Mouse (Mus musculus) cerebellum, postnatal 10 days (tissue): ENCODE results near the gene Ptprh.
A peak's percentile ranks its signal among the peaks of the same experiment; 100 is the strongest.

ENCODE experiments used
- DNase-seq, 2 experiments: peaks; one replicate each; pipeline ENCODE4 v3.0.0; 2021; ENCODE audit warnings: mixed read lengths in 2 of 2

The Ptprh gene

DNA sequence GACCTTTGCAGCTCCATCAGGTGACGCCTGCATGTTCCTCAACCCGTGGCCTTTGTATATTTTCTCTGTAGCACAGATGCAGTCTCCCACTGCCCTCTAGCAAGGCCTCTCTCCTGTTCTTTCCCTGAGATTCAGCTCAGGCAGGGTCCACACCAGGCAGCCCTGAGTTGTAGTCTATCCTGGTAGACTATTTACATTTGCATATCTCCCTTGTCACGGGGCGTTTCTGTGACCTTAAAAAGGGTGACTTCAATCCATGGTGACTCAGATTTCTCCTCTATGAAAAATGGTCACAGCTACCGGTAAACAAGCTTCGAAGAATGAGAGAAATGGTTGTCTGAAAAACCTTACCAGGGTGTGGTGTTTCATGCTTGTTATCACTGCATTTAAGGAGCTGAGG lies at the start of gene Ptprh:
Ptprh (minus strand) TSS at position 169 of the 400 bp plus-strand sequence.
- DNase-seq: no peak

DNA sequence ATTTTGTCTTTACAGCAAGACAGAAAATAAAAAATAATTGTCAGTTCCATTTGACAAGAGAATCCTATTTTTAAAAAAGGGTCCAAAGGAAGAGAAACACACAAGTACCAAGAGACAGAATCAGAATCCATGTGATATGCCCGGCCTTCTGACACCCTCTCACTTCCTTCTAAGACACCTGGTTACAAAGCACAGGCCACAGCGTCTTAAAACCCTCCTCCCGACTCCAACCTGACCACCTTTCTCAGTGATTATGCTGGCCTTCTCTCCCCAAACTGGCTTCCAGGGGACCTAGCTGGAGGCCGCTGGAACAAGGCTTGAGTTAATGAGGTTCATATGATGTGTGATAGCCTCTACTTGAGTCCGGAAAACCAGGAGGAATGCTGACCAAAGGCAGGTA lies 49.5 kb upstream of the Ptprh start:
- no peak for DNase-seq

DNA sequence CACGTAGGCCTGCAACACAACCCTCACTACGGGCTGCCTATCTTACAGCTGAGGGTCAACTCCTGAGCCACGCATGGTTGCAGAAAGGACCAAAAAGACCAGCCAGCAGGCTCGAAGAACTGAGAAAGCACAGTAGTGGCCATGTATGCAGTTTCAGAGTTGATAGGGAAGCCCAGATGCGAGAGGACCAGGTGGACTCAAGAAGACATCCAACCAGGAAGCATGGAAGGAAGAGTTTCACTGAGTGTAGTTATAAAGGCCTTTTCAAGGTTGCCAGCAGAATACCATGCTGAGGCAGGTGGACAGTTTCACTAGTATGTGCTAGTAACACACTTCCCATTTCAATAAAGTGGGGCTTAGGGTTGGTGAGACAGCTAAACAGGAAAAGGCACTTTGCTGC lies 48.9 kb upstream of the Ptprh start:
- no peak for DNase-seq

DNA sequence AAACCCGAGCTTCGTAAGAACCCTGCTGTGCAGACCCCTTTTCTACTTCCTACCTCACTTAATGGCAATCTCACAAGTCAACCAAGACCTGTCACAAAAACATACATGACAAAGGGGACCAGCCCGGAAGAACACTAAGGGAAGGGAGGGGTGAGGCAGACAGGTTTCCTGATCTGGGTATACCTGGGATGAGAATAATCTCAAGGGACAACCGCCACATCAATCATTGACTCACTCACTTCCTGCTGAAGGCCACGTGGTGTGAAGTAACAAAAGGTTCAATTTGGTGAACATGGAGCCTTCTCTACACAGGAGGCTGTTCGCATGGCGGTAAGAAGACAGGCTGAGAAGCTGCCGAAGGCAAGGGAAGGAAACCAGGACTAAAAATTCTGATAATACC lies 47.7 kb upstream of the Ptprh start:
- no peak for DNase-seq

DNA sequence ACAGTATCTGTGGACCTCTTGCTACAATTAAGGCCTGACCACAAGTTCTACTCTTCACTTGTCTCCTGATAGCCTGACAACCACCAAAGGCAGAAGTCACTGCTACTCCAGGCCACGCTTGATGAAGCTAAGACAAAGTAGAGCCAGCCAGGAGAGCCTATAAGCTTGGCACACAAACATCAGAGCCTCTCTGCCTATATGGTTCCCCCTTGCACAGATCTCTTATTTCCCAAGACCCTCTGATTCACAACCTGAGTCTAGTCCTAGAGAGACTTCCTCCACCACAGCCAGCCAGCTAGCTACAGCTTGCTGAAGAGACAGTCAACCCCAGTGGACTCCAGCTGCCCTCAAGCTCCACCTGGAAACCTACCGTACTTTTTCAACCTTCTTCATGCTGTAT lies 44.2 kb upstream of the Ptprh start:
- no peak for DNase-seq

DNA sequence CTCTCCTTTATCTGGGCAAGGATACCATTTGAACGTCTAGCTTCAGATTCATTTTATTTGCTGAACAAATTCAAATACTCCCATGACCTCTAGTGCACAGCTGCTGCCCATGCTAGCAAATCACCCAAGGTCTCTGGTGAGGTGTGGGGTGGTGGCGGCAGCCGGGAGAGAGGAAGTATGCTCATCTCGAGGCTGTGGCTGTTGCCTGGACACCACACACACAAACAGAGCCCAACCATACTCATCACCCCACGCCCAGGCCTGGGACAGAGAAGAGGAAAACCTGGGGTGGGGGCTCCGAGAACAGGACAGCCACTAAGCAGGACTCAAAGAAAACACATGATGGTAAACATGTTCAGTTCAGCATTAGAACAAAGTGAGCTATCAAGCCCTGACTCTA lies 43.5 kb upstream of the Ptprh start:
- DNase-seq: no peak

DNA sequence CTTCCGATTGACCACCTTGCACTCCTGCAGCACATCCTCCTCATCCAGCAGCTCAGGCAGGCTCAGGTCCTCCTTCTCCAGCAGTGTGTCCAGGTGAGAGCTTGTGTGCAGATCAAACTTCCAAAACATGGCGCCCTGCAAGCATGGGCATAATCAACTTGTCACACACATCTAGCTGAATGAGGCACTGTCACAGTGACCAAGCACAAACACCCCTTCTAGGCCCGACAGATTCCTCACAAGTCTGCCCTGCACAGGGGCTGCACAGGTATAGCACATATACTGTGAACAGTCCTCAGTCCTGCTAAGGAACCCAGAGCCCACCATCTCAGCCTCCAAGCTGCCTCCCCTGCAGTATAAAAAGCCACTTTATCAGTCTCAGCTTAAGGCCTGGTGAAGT lies 43.0 kb upstream of the Ptprh start:
- no peak for DNase-seq

DNA sequence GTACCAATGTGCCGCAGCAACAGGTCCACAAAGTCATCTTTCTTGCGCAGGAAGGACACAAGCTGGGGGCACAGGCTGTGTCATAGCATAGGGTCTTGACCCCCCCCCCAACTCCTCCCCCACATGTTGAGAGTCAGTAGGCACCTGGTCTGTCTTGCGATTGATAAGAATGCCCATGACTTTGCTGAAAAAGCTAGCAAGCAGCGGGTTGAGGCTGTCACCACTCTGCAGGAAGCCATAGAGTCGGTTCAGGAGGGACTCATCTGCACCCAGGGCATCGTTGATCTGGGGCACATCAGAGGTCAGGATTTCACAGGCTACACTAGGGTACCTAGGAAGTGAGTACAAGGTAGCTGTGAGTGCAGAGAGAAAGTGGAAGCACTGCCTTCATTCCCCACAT lies 39.4 kb upstream of the Ptprh start:
- DNase-seq: no peak

DNA sequence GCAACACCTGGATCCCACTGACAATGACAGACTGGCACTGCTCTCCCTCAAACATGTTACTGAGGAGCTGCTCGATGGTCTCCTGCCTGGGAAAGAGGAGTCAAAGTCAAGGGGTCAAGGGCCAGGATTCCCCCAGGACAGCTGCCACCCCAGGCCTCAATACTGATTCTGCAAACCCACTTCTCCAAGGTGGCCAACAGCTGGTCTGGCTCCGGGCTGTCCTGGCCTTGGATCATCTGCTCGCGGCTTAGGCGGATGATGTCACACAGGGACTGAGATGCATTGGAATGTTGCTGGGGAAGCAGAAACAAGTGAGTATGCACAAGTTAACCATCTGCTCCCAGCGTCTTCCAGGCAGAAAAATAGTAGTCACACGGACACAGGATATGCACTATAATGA lies 38.1 kb upstream of the Ptprh start:
- no peak for DNase-seq

DNA sequence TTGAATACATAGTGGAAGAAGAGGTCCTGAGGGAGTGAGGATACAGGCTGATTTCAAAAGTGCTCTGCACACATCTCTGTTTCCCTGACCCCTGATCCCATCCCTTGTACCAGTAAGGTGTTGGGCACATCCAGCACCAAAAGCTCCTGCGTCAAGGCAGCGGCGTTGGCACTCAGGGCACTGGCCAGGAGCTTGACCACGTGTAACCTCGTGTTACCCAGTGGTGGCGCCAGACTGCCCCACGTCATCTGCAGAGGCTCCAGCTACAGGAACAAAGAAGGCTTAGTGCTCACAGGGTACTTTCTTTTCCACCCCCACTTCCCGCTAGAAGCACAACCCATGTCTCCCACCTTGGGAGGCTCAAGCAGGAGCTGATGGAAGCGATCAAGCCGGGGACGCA lies 37.3 kb upstream of the Ptprh start:
- DNase-seq: no peak

DNA sequence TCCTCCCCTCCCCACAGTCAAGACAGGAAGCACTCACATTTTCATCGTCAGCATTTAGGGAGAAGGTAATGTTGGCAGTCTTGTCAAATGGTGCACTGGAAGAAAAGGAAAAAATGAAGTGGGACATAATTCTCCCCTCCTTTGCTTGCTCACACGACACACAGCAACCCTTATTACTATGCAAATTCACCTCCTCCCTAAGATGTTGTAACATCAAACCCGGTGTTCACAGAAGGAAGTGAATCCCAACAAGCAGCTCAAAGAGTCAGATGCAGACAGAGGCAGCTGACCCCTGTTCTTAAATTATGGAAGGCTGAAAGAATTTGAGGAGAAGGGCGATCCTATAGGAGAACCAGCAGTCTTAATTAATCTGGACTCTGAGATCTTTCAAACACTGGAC lies 32.3 kb upstream of the Ptprh start:
- DNase-seq: no peak

DNA sequence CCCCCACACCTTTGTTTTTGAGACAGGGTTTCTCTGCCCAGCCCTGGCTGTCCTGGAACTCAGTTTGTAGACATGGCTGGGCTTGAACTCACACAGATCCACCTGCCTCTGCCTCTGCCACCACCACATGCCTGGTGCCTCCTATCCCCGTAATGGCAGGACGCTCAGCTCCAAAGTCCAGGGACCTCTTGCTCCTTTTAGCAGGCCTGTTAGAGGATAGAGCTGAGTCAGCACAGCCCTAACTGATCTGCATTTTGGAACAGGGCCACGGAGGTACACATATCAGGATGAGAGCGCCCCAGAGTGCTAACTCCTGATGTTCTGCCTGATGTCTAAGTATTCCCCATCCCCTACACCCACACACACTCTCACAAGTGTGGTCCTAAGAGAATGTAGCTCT lies 27.2 kb upstream of the Ptprh start, which contains the start of gene Tmem86b:
Tmem86b (minus strand) TSS at position 392 of the 400 bp plus-strand sequence.
- DNase-seq: no peak

DNA sequence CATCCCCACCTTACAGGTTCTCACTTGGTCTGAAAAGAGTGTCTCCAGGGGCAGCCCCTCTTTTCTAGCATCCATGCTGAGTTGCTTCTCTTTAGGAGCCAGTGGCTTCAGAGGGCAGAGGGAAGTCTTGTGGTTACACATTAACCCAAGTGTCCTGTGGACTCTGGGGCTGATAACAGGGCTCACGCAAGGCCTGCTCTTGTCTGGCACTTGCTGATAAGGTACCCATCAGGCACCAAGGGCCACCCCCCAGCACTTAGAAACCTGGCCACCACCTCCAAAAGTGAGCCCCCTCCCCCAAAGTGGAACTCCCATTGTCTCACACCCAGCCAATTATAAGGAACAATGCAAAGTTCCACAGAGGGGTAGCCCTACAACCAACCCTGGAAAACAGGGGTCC lies 26.4 kb upstream of the Ptprh start:
- DNase-seq: no peak

DNA sequence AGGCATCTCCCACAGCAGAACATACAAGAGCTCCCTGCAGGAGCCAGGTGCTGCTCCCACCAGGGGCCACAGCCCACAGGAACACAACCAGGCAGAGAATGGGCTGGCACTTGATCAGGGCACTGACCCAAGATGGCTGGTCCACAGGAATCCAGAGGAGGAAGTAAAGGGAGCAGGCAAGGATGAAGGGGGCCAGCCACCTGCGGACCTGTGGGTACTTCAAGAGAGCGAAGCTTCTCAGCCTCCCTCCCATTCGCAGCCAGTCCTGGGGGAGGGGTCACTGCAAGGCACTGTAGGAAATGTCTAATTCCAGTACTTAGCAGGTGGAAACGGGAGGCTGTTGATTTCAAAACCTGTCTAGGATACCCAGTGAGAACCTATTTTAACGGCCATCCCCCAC lies 25.7 kb upstream of the Ptprh start:
- peak; percentile 22 to 38 for DNase-seq

DNA sequence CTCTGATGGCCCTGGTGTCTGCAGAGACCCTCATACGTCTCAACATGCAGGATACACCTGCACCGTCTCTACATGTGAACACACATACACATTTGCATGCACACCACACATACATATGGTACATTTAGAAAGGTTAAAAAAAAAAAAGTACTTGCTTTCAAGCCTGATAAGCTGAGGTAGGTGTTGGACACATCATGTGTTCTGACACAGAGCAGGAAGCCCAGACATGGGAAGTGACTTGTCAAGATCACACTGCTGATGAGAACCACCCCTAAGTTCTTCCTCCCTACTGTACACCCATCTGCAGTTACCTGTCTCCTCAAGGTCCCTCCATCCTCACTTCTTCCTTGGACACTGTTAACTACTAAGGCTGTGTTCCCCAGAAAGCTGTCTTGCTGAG lies 22.1 kb upstream of the Ptprh start:
- DNase-seq: no peak

DNA sequence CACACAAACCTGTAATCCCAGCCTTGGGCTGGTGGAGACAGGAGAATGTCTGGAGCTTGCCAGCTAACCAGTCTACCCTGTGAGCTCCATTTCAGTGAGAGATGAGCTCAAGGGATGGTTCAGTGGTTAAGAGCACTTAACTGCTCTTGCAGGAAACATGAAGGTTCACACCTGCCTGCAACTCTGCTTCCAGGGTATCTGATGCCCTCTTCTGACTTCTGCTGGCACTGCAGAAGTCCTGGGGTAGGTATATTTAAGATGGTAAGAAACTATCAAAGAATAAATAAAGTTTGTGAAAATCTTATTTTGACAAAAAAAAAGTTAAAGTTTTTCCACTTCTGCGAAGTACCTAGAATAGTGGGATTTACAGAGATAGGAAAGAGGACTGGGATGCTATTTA lies 20.5 kb upstream of the Ptprh start:
- no peak for DNase-seq

DNA sequence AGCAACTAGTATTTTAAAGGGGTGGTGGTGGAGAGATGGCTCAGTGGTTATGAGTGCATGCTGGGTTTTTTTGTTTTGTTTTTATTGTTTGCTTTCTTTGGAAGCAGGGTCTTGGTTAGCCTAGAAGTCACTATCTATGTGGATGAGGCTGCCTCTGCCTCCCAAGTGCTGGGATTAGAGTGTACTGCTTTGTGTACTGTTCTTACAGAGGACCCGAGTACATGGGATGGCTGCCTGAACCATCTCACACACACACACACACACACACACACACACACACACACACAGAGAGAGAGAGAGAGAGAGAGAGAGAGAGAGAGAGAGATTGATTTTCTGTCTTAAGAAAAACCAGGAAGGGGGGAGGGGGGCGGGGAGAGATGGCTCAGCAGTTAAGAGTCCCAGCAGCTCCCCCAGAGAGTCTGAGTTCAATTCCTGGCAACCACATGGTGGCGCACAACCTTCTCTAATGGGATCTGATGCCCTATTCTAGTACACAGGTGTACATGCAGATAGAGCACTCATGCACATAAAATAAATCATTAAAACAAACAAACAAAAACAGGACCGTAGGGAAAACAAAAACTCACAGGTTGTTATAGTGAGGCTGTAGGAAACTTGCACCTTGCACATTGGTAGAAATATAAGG lies 19.8 kb upstream of the Ptprh start:
- peak; percentile 66 to 73 for DNase-seq

DNA sequence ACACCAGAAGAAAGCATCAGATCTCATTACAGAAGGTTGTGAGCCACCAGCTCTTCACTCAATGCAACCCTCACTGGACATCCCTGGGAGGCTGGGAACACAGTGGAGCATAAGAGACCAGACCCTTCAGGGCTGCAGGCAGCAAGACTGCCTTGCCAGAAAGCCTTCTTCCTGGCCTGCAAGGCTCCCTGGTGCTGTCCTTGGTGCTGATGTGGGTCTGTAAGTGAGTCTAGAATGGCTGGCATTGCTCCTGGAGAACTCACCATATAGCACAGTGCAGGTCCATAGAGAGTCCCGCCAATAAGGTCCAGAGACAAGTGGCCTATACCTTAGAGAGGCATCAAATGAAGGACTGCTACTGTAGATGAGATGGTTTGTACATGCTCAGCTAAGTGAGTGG lies 16.1 kb upstream of the Ptprh start:
- DNase-seq: no peak

DNA sequence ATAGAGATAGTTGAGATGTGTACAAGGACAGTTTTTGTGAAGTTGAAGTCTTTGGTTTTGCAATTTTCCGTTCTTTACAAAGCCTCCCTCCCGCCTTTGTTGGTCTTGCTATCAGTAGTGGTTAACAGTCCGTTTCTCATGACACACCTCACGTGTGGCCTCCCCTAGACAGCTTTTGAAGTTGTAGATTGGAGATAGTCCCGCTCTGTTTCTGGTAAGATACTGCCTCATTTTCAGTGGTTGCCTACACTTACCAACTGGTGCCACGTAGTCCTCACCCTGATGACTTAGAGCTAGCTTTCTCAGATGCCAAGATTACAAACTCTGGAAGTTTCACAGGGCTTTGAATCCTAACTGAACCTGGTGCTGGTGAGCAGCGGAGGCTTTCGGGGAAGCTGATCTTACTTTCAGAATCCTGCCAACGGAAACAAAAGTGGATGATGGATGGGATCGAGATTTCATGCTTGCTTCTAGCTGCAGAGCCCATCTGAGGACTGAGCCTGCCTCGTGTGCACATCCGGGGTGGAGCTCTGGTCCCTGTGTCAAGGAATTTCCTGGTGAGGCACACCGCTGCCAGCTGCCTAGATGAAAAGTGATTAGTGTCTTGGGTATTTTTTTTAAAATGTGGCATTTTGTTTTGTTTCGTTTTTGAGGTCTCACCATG lies 10.0 kb upstream of the Ptprh start:
- no peak for DNase-seq

DNA sequence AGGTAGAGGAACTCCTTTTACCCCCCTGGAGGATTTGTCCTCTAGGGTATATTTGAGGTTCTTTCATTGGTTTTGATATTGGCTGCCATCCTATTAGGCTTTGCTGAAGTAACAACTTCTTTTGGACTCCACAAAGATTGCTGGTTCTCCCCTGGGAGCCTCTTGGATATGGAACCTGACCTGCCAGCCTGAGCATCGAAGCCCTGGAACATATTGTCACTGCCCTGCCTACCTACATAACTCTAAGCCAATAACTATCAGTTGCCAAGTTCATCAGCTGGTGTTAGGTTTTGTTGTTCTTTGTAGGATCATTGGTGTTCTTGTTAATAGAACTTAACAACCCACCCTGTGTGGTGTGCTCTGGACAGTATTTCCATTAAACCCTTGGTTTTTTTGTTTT lies 9.1 kb upstream of the Ptprh start:
- DNase-seq: no peak

DNA sequence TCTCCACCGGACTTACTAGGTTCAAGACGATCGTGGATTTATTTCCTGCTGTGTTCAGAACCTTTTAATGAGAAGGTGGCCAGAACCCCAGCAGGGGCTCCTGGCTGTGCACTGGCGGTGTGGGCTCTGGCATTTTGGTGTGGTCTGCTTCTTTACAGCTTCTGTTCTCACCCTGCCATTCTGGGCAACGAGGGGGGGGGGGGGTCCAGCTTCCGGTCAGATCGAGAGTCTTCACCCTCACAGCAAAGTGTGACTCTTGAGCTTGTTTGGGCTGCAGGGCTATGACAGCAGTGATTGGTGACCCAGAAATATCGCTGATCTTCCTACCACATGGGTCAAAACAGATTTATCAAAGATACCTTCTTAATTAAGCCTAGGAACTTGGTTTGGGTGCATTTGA lies 8.5 kb upstream of the Ptprh start:
- no peak for DNase-seq

DNA sequence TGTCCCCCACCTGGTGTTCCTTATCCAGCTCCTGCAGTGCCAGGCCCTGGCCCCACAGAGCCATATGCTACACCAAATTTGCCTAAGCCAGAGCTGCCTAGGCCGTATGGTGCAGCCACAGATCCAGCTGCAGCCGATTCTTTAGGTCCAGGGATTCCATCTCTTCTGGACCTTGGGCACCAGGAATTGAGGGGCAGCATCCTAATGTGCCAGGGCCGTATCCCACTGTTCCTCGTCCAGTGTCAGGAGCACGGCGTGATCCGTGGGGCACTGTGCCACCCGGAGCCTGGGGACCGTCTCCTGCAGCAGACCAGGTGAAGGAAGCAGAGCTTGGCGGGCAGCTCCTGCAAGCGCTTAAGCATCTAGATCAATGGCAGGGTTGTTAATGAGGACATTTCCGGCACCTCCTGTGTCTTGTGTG lies 8.1 kb upstream of the Ptprh start:
- peak in 1 of 2 experiments; percentile 46 for DNase-seq

DNA sequence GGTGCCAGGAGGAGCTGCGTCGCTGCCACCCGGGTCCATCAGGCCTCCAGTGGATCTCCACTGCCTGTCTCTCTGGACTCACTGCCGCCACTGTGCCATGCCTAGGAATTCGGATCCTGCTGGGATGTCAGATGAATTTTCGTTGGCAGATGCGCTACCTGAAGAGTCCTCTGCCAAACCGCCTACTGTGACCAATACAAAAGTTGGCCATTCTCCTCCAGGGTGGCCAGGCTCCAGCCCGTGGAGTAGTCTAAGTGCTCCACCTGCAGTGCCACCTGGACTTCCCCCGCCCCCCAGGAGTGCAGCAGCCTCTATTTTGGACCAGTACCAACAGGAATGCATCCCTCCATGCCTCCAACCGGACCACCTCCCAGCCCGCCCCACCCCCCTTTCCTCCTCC lies 7.7 kb upstream of the Ptprh start:
- peak; percentile 76 to 78 for DNase-seq

DNA sequence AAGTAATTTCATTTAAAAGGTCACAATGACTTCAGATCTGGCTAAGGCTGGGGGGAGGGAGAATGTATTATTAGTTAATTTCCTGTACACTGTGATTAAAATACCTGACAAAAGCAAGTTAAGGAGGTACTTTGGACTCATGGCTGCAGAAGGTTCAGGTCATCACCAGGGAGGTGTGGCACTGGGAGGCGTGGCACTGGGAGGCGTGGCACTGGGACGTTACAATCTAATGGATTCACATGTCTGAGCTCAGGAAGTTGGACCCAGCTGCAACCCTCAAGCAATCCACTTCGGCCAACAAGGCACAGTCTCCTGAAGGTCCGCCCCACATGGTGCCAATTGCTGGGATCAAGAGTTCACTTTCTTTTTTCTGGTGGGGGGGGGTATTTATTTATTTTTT lies 4.2 kb upstream of the Ptprh start:
- no peak for DNase-seq

DNA sequence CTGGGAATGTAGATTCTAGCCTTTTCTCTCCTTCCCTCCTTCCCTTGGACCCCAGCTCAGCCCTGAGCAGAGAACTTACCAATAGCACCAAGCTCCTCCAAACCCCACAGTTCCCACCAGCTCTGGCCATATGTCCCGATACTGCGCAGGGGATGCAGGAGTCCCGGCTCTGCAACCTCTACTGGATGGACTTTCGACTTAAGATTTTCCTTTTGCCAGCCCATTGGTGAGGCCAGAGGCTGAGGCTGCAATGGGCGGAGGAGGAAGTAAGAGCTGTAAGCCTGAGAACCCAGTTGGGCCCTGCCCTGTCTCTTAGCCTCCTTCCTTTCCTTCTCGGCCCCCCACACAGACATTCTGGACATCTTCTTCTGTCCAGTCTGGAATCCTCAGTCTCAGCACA lies 872 bp downstream of the Ptprh start:
- DNase-seq: no peak
